Mouse (Mus musculus) C3H10T1/2 (cell line): ENCODE results near the gene Dnajb11. TPM values are rescaled to one million over a fixed set of nuclear protein-coding genes. Genes with fewer than 3 reads are reported as not detected.

Experiments used
- polyA plus RNA-seq, 2 experiments: library from polyadenylated mRNA; unstranded; fragments of >200 nt; fragmentation: generic; extraction: Trizol; gene quantifications; one replicate each; pipeline ENCODE4 v1.2.1; 2012; ENCODE audit warnings: missing spikeins in 2 of 2

Gene Dnajb11
- polyA plus RNA-seq = 10 to 100 TPM; 24.1 to 55.5 TPM

GRCm38 (mm10) chr16:22857431-22858113, at the start of gene Dnajb11, which contains the start of gene Tbccd1:
Gene Dnajb11, plus strand, starts transcription at chr16:22857845.
Gene Tbccd1, minus strand, starts transcription at chr16:22857669.

GRCm38 (mm10) chr16:22811477-22811876, 46.2 kb upstream of the Dnajb11 start, which contains the start of gene Crygs:
Gene Crygs, minus strand, starts transcription at chr16:22811577.

GRCm38 (mm10) chr16:22890683-22891510, 33.3 kb downstream of the Dnajb11 start, which contains the start of gene Ahsg:
Gene Ahsg, plus strand, starts transcription at chr16:22891277.

DNA sequence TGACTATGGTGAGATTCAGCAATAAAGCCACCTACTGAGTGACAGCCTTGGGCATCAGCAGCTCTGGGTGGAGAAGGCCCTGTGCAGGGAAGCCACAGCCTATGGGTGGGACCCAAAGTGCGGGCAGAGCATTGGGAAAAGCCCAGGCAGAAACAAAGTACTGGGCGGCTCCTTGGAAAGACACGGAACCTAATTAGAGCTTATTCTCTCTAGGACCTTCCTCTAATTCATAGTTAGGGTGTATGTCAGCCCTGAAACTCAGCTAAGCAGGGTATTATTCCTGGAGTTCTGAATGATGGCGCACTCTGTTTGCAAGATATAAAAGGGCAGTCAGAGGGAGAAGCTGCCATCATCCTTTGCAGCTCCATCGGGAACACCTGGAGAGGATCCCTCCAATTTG, 60.4 kb downstream of the Dnajb11 start, which contains the start of gene Fetub:
Gene Fetub, plus strand, starts transcription at position 301 of the 400 bp plus-strand sequence.

Other genes with a start within 250 kb of the Dnajb11 start
- not detected for gene Dgkg, start 200.6 kb upstream of the Dnajb11 start, polyA plus RNA-seq
- gene Crygs, start 46.3 kb upstream of the Dnajb11 start, polyA plus RNA-seq = 1 to 10 TPM in 1 of 2 experiments, under 1 TPM in 1; 0.07 to 1.1 TPM
- gene Tbccd1, start 176 bp upstream of the Dnajb11 start, polyA plus RNA-seq = 10 to 100 TPM in 1 of 2 experiments, 1 to 10 TPM in 1; 2.3 to 12.7 TPM
- not detected for gene Ahsg, start 33.4 kb downstream of the Dnajb11 start, polyA plus RNA-seq
- gene Fetub, start 60.5 kb downstream of the Dnajb11 start, polyA plus RNA-seq = 1 to 10 TPM; 5.5 to 8.3 TPM
- not detected for gene Hrg, start 93.2 kb downstream of the Dnajb11 start, polyA plus RNA-seq
- under 1 TPM in 1 of 2 experiments, not detected in 1; 0.37 TPM for gene Kng2, start 171.6 kb downstream of the Dnajb11 start, polyA plus RNA-seq
- gene Kng1, start 200.0 kb downstream of the Dnajb11 start, polyA plus RNA-seq = under 1 TPM in 1 of 2 experiments, not detected in 1; 0.02 TPM
- gene Eif4a2, start 249.6 kb downstream of the Dnajb11 start, polyA plus RNA-seq = 100 to 1,000 TPM in 1 of 2 experiments, 1 to 10 TPM in 1; 4.4 to 124 TPM